Mouse (Mus musculus) liver, postnatal 0 days (tissue): Measurements from ENCODE around the gene Syt2. TPM values are rescaled to one million over a fixed set of nuclear protein-coding genes. Genes with fewer than 3 reads are reported as not detected.
A peak's percentile ranks its signal among the peaks of the same experiment; 100 is the strongest.

ENCODE experiments used
- ATAC-seq: fragments of 200-750 bp; cut with Nextera tagmentation; 2 replicates; pipeline ENCODE4 v1.8.0; 2017; ENCODE audit warnings: mild to moderate bottlenecking, moderate library complexity
- DNase-seq: peaks from one replicate; pipeline ENCODE4 v3.0.0-alpha.2; 2016
- H3K27ac ChIP-seq: fragments of 300-500 bp; sonication (generic); 2 replicates; pipeline ENCODE4 v1.5.1; 2014; ENCODE audit warnings: antibody characterized with exemption, moderate library complexity, mild to moderate bottlenecking, low read depth
- H3K27me3 ChIP-seq: fragments of 300-500 bp; sonication (generic); 2 replicates; pipeline ENCODE4 v1.6.1; 2014; ENCODE audit warnings: low read length, control low read depth, mixed read lengths; ENCODE audit not compliant: insufficient read depth
- H3K36me3 ChIP-seq: fragments of 300-500 bp; sonication (generic); replicated peaks from 2 replicates; pipeline ENCODE4 v1.6.1; 2014; ENCODE audit warnings: mild to moderate bottlenecking, control low read depth, low read length, moderate library complexity, mixed read lengths; ENCODE audit not compliant: insufficient read depth
- H3K4me1 ChIP-seq: fragments of 300-500 bp; sonication (generic); 2 replicates; pipeline ENCODE4 v1.6.1; 2014; ENCODE audit warnings: antibody characterized with exemption, mild to moderate bottlenecking, control low read depth; ENCODE audit not compliant: insufficient read depth
- H3K4me2 ChIP-seq: fragments of 300-500 bp; sonication (generic); 2 replicates; pipeline ENCODE4 v1.6.1; 2014; ENCODE audit warnings: low read depth, mild to moderate bottlenecking, low read length, moderate library complexity, mixed read lengths
- H3K4me3 ChIP-seq: fragments of 300-500 bp; sonication (generic); 2 replicates; pipeline ENCODE4 v1.5.1; 2014; ENCODE audit warnings: low read depth, low read length
- H3K9ac ChIP-seq: fragments of 300-500 bp; sonication (generic); replicated peaks from 2 replicates; pipeline ENCODE4 v1.6.1; 2014; ENCODE audit warnings: mild to moderate bottlenecking, moderate library complexity
- H3K9me3 ChIP-seq: fragments of 300-500 bp; sonication (generic); 2 replicates; pipeline ENCODE4 v1.6.1; 2016; ENCODE audit warnings: mild to moderate bottlenecking, control low read depth, low read length, mixed read lengths
- CTCF ChIP-seq: sonication (generic); IDR thresholded peaks from 2 replicates; pipeline ENCODE4 v1.5.1; 2016; ENCODE audit warnings: antibody characterized with exemption, low read depth
- EP300 ChIP-seq: IDR thresholded peaks from 2 replicates; pipeline ENCODE4 v1.6.1; 2016; ENCODE audit warnings: antibody characterized with exemption, low read depth, mild to moderate bottlenecking
- WGBS: fragments of 180-500 bp; shearing (Covaris S2); extraction: QIAGEN DNeasy Blood & Tissue Kit; methylation state at CpG from one replicate; pipeline ENCODE4 v1.1.7; 2014; ENCODE audit not compliant: insufficient replicate concordance; 5-methylcytosine and 5-hydroxymethylcytosine counted together
- polyA plus RNA-seq: library from polyadenylated mRNA; unstranded; fragments of >200 nt; fragmentation: Nextera tagmentation; extraction: Ambion mirVana; gene quantifications from 2 replicates; pipeline ENCODE4 v1.2.1, GENCODE M21; 2015

Gene Syt2
- polyA plus RNA-seq, 1 experiment from 2014 or later: not detected

- TF ChIP-seq EP300: no peak
- TF ChIP-seq CTCF: no peak
- Histone ChIP-seq H3K9me3 (no peaks in the 10 kb centered on the region), H3K4me3 (no peak overlapping the region), H3K27ac (no peak overlapping the region), H3K9ac (no peak overlapping the region), H3K4me1 (peaks cover 13% of the 10 kb centered on the region), H3K27me3 (peaks cover 62% of the 10 kb centered on the region), H3K4me2 (no peak overlapping the region), H3K36me3 (no peaks in the 10 kb centered on the region)
- WGBS: 68% methylated on average over 6 of the region's 6 CpGs
- no peak for ATAC-seq
- no peak for DNase-seq
Observed at GRCm38 (mm10) chr1:134643702-134644101, 2.8 kb upstream of the Syt2 start.

GRCm38 (mm10) chr1:134645408-134646200, 873 bp upstream of the Syt2 start:
- Histone ChIP-seq H3K4me1 (peaks cover 13% of the 10 kb centered on the region), H3K36me3 (no peaks in the 10 kb centered on the region), H3K27me3 (peaks cover 78% of the 10 kb centered on the region), H3K27ac (no peak overlapping the region), H3K4me2 (peak overlapping the region; percentile 62; the same call in 1 of the 2 replicates), H3K4me3 (no peak overlapping the region), H3K9me3 (no peaks in the 10 kb centered on the region), H3K9ac (no peak overlapping the region)
- 15% methylated on average over 16 of the region's 16 CpGs for WGBS
- DNase-seq (no peak), ATAC-seq (no peak)
- TF ChIP-seq EP300: no peak

- H3K27ac ChIP-seq: no peak overlapping the region
- TF ChIP-seq CTCF (no peak), EP300 (no peak)
- 3% methylated on average over 28 of the region's 28 CpGs for WGBS
- H3K4me1 ChIP-seq: peaks cover 13% of the 10 kb centered on the region
- no peak for DNase-seq
- no peaks in the 10 kb centered on the region for H3K9me3 ChIP-seq
- H3K36me3 ChIP-seq: no peaks in the 10 kb centered on the region
- no peak overlapping the region for H3K9ac ChIP-seq
- peak overlapping the region; percentile 62 for H3K4me2 ChIP-seq
- H3K27me3 ChIP-seq: peaks cover 77% of the 10 kb centered on the region
- H3K4me3 ChIP-seq: peak overlapping the region; percentile 42
- ATAC-seq: no peak
Observed at GRCm38 (mm10) chr1:134646963-134647282, 446 bp downstream of the Syt2 start.

- Histone ChIP-seq H3K4me3 (no peak overlapping the region), H3K4me2 (no peak overlapping the region), H3K9ac (no peak overlapping the region), H3K27me3 (peaks cover 71% of the 10 kb centered on the region), H3K27ac (no peak overlapping the region), H3K36me3 (no peaks in the 10 kb centered on the region), H3K4me1 (peaks cover 15% of the 10 kb centered on the region), H3K9me3 (no peaks in the 10 kb centered on the region)
- DNase-seq (no peak), ATAC-seq (no peak)
- no peak for TF ChIP-seq CTCF
- no peak for TF ChIP-seq EP300
- WGBS: 39% methylated on average over 7 of the region's 7 CpGs
Observed at GRCm38 (mm10) chr1:134647591-134647990, 1.1 kb downstream of the Syt2 start.

- WGBS: 80% methylated on average over 5 of the region's 5 CpGs
- no peak overlapping the region for H3K4me3 ChIP-seq
- H3K4me2 ChIP-seq: no peak overlapping the region
- H3K9me3 ChIP-seq: no peaks in the 10 kb centered on the region
- ATAC-seq (no peak), DNase-seq (no peak)
- H3K9ac ChIP-seq: no peak overlapping the region
- H3K27ac ChIP-seq: no peak overlapping the region
- no peaks in the 10 kb centered on the region for H3K36me3 ChIP-seq
- TF ChIP-seq EP300 (no peak), CTCF (no peak)
- H3K27me3 ChIP-seq: peaks cover 54% of the 10 kb centered on the region
- H3K4me1 ChIP-seq: peaks cover 12% of the 10 kb centered on the region
Observed at GRCm38 (mm10) chr1:134650816-134651215, 4.3 kb downstream of the Syt2 start.

- DNase-seq: peak; percentile 25
- WGBS: 43% methylated on average over 13 of the region's 13 CpGs
- Histone ChIP-seq H3K36me3 (no peaks in the 10 kb centered on the region), H3K4me2 (no peak overlapping the region), H3K27ac (no peak overlapping the region), H3K27me3 (peaks cover 48% of the 10 kb centered on the region), H3K9me3 (no peaks in the 10 kb centered on the region), H3K4me1 (peaks cover 10% of the 10 kb centered on the region), H3K9ac (no peak overlapping the region), H3K4me3 (no peak overlapping the region)
- no peak for ATAC-seq
- TF ChIP-seq EP300: no peak
- TF ChIP-seq CTCF: no peak
Observed at GRCm38 (mm10) chr1:134651268-134651850, 4.9 kb downstream of the Syt2 start.
